Mouse (Mus musculus) forebrain, embryonic 11.5 days (tissue): ENCODE data around the gene Six2. TPM values are rescaled to one million over a fixed set of nuclear protein-coding genes. Genes with fewer than 3 reads are reported as not detected.

Source experiments
- ATAC-seq: fragments of 200-750 bp; cut with Nextera tagmentation; replicated peaks from 2 replicates; pipeline ENCODE4 v1.8.0; 2017; ENCODE audit warnings: moderate TSS enrichment; ENCODE audit not compliant: low FRiP score
- DNase-seq: peaks from one replicate; pipeline ENCODE4 v3.0.0-alpha.2; 2017; ENCODE audit warnings: low spot score
- H3K27ac ChIP-seq: fragments of 300-500 bp; sonication (generic); 2 replicates; pipeline ENCODE4 v1.5.1; 2014; ENCODE audit warnings: low read depth, low read length
- H3K27me3 ChIP-seq: fragments of 300-500 bp; sonication (generic); 2 replicates; pipeline ENCODE4 v1.6.1; 2014; ENCODE audit warnings: mild to moderate bottlenecking, low read length, mixed read lengths; ENCODE audit not compliant: control insufficient read depth, insufficient read depth
- H3K36me3 ChIP-seq: fragments of 300-500 bp; sonication (generic); 2 replicates; pipeline ENCODE4 v1.6.1; 2014; ENCODE audit warnings: mild to moderate bottlenecking, low read length, moderate library complexity, mixed read lengths; ENCODE audit not compliant: control insufficient read depth, insufficient read depth
- H3K4me1 ChIP-seq: fragments of 300-500 bp; sonication (generic); replicated peaks from 2 replicates; pipeline ENCODE4 v1.6.1; 2014; ENCODE audit warnings: low read length, mixed read lengths; ENCODE audit not compliant: control insufficient read depth, insufficient read depth
- H3K4me2 ChIP-seq: fragments of 300-500 bp; sonication (generic); 2 replicates; pipeline ENCODE4 v1.6.1; 2014; ENCODE audit warnings: low read depth, mild to moderate bottlenecking, low read length, moderate library complexity, mixed read lengths; ENCODE audit not compliant: severe bottlenecking
- H3K4me3 ChIP-seq: fragments of 300-500 bp; sonication (generic); 2 replicates; pipeline ENCODE4 v1.5.1; 2014; ENCODE audit warnings: low read depth, low read length
- H3K9ac ChIP-seq: fragments of 300-500 bp; sonication (generic); 2 replicates; pipeline ENCODE4 v1.6.1; 2014; ENCODE audit warnings: low read length
- H3K9me3 ChIP-seq: fragments of 300-500 bp; sonication (generic); 2 replicates; pipeline ENCODE4 v1.6.1; 2016; ENCODE audit warnings: low read length, mixed read lengths; ENCODE audit not compliant: control insufficient read depth
- WGBS: fragments of 180-500 bp; shearing (Covaris S2); extraction: QIAGEN DNeasy Blood & Tissue Kit; methylation state at CpG from one replicate; pipeline ENCODE4 v1.1.7; 2014; 5-methylcytosine and 5-hydroxymethylcytosine counted together
- polyA plus RNA-seq: library from polyadenylated mRNA; unstranded; fragments of >200 nt; fragmentation: Nextera tagmentation; extraction: Ambion mirVana; gene quantifications from 2 replicates; pipeline ENCODE4 v1.2.1, GENCODE M21; 2014

The Six2 gene
- polyA plus RNA-seq, 1 experiment from 2014 or later, result 12.6 TPM

GRCm38 (mm10) chr17:85645718-85646665 lies 42.1 kb downstream of the Six2 start:
- peak overlapping the region; percentile 55 for H3K4me2 ChIP-seq
- peak overlapping the region; percentile 23 for H3K4me3 ChIP-seq
- peak overlapping the region; percentile 41 for H3K9ac ChIP-seq
- no peaks in the 10 kb centered on the region for H3K9me3 ChIP-seq
- ATAC-seq (peak; percentile 84), DNase-seq (peak; percentile 89)
- no peak overlapping the region for H3K27ac ChIP-seq
- no peaks in the 10 kb centered on the region for H3K36me3 ChIP-seq
- H3K4me1 ChIP-seq, result no peaks in the 10 kb centered on the region; the same call in 1 of the 2 replicates
- 1% methylated on average over 36 of the region's 36 CpGs for WGBS
- H3K27me3 ChIP-seq, result peaks cover 32% of the 10 kb centered on the region

- WGBS, result 4% methylated on average over 10 of the region's 12 CpGs
- DNase-seq, result no peak
- H3K9ac ChIP-seq, result peak overlapping the region; percentile 41
These were observed 42.8 kb downstream of the Six2 start for GRCm38 (mm10) chr17:85645312-85645711.

GRCm38 (mm10) chr17:85637876-85638275 lies 50.2 kb downstream of the Six2 start:
- Histone ChIP-seq H3K4me1 (no peaks in the 10 kb centered on the region), H3K27ac (no peak overlapping the region), H3K9me3 (no peaks in the 10 kb centered on the region), H3K4me2 (no peak overlapping the region), H3K27me3 (peaks cover 3% of the 10 kb centered on the region; the same call in 1 of the 2 replicates), H3K4me3 (no peak overlapping the region), H3K9ac (no peak overlapping the region), H3K36me3 (no peaks in the 10 kb centered on the region)
- ATAC-seq, result no peak
- 77% methylated on average over 5 of the region's 6 CpGs for WGBS
- DNase-seq, result no peak

More at GRCm38 (mm10) chr17:85645312-85645711, 42.8 kb downstream of the Six2 start:
- Histone ChIP-seq H3K27ac (no peak overlapping the region), H3K4me2 (peak overlapping the region; percentile 55), H3K4me1 (no peaks in the 10 kb centered on the region; the same call in 1 of the 2 replicates), H3K4me3 (peak overlapping the region; percentile 23), H3K9me3 (no peaks in the 10 kb centered on the region), H3K36me3 (no peaks in the 10 kb centered on the region), H3K27me3 (peaks cover 32% of the 10 kb centered on the region)
- ATAC-seq, result no peak

Other genes with a start within 250 kb of the Six2 start
- 17.1 and 17.5 TPM in 2 replicates for gene Six3, start 74.7 kb downstream of the Six2 start, polyA plus RNA-seq